Mouse (Mus musculus): ENCODE measurements around the gene Adgrv1. TPM values are rescaled to one million over a fixed set of nuclear protein-coding genes. Genes with fewer than 3 reads are reported as not detected.

The Adgrv1 gene
- polyA plus RNA-seq, 1 experiment from 2014 or later: 43.1 TPM

GRCm38 (mm10) chr13:81550024-81550423 is 82.9 kb downstream of the Adgrv1 start:
- no peaks in the 10 kb centered on the region for H3K27me3 ChIP-seq (ENCODE audit: control insufficient read depth, insufficient read depth, low read length)
- no peaks in the 10 kb centered on the region for H3K4me1 ChIP-seq (ENCODE audit: control insufficient read depth, insufficient read depth, low read length)
- H3K4me3 ChIP-seq (ENCODE audit: low read depth, low read length): no peak overlapping the region
- 90% methylated on average over 1 of the region's 1 CpGs for WGBS
- H3K9me3 ChIP-seq (ENCODE audit: control insufficient read depth, low read length): no peaks in the 10 kb centered on the region
- H3K4me2 ChIP-seq: no peak overlapping the region
- no peak overlapping the region for H3K9ac ChIP-seq (ENCODE audit: low read length)
- ATAC-seq (ENCODE audit: low FRiP score) (no peak), DNase-seq (ENCODE audit: low spot score, missing footprints) (no peak)
- H3K36me3 ChIP-seq (ENCODE audit: control insufficient read depth, insufficient read depth, low read length): no peaks in the 10 kb centered on the region
- H3K27ac ChIP-seq (ENCODE audit: low read depth, low read length): no peak overlapping the region

GRCm38 (mm10) chr13:81534916-81535315 is 98.0 kb downstream of the Adgrv1 start:
- Histone ChIP-seq H3K27ac (ENCODE audit: low read depth, low read length) (no peak overlapping the region), H3K4me3 (ENCODE audit: low read depth, low read length) (no peak overlapping the region), H3K36me3 (ENCODE audit: control insufficient read depth, insufficient read depth, low read length) (peaks cover 3% of the 10 kb centered on the region; the same call in 1 of the 2 replicates), H3K9ac (ENCODE audit: low read length) (no peak overlapping the region), H3K4me1 (ENCODE audit: control insufficient read depth, insufficient read depth, low read length) (no peaks in the 10 kb centered on the region), H3K4me2 (no peak overlapping the region), H3K9me3 (ENCODE audit: control insufficient read depth, low read length) (no peaks in the 10 kb centered on the region), H3K27me3 (ENCODE audit: control insufficient read depth, insufficient read depth, low read length) (no peaks in the 10 kb centered on the region)
- DNase-seq (ENCODE audit: low spot score, missing footprints): no peak
- ATAC-seq (ENCODE audit: low FRiP score): no peak
- WGBS: 91% methylated on average over 2 of the region's 2 CpGs

- ATAC-seq (ENCODE audit: low FRiP score): peak; percentile 61; the same call in 1 of the 2 replicates
- no peak for DNase-seq (ENCODE audit: low spot score, missing footprints)
Measured at GRCm38 (mm10) chr13:81526687-81527086, 106.3 kb downstream of the Adgrv1 start.

GRCm38 (mm10) chr13:81510142-81510541 is 122.8 kb downstream of the Adgrv1 start:
- no peak overlapping the region for H3K9ac ChIP-seq (ENCODE audit: low read length)
- no peaks in the 10 kb centered on the region for H3K27me3 ChIP-seq (ENCODE audit: control insufficient read depth, insufficient read depth, low read length)
- ATAC-seq (ENCODE audit: low FRiP score) (no peak), DNase-seq (ENCODE audit: low spot score, missing footprints) (no peak)
- H3K36me3 ChIP-seq (ENCODE audit: control insufficient read depth, insufficient read depth, low read length): peaks cover 3% of the 10 kb centered on the region; the same call in 1 of the 2 replicates
- H3K27ac ChIP-seq (ENCODE audit: low read depth, low read length): no peak overlapping the region
- WGBS: 90% methylated on average over 7 of the region's 7 CpGs
- no peaks in the 10 kb centered on the region for H3K9me3 ChIP-seq (ENCODE audit: control insufficient read depth, low read length)
- no peak overlapping the region for H3K4me3 ChIP-seq (ENCODE audit: low read depth, low read length)
- no peak overlapping the region for H3K4me2 ChIP-seq
- no peaks in the 10 kb centered on the region for H3K4me1 ChIP-seq (ENCODE audit: control insufficient read depth, insufficient read depth, low read length)

More at GRCm38 (mm10) chr13:81526687-81527086, 106.3 kb downstream of the Adgrv1 start:
- H3K4me1 ChIP-seq (ENCODE audit: control insufficient read depth, insufficient read depth, low read length): no peaks in the 10 kb centered on the region
- H3K9ac ChIP-seq (ENCODE audit: low read length): no peak overlapping the region
- H3K27me3 ChIP-seq (ENCODE audit: control insufficient read depth, insufficient read depth, low read length): no peaks in the 10 kb centered on the region
- H3K36me3 ChIP-seq (ENCODE audit: control insufficient read depth, insufficient read depth, low read length): 0 out of 2 replicates have a peak, but pooled peaks cover 2% of the 10 kb centered on the region
- no peak overlapping the region for H3K4me3 ChIP-seq (ENCODE audit: low read depth, low read length)
- 59% methylated on average over 4 of the region's 4 CpGs for WGBS
- no peak overlapping the region for H3K27ac ChIP-seq (ENCODE audit: low read depth, low read length)
- no peaks in the 10 kb centered on the region for H3K9me3 ChIP-seq (ENCODE audit: control insufficient read depth, low read length)
- H3K4me2 ChIP-seq: no peak overlapping the region

GRCm38 (mm10) chr13:81497035-81497434 is 135.9 kb downstream of the Adgrv1 start:
- H3K36me3 ChIP-seq (ENCODE audit: control insufficient read depth, insufficient read depth, low read length): peaks cover 5% of the 10 kb centered on the region; the same call in 1 of the 2 replicates
- 79% methylated on average over 3 of the region's 3 CpGs for WGBS

GRCm38 (mm10) chr13:81491971-81492370 is 141.0 kb downstream of the Adgrv1 start:
- 0 out of 2 replicates have a peak, but pooled peaks cover 2% of the 10 kb centered on the region for H3K36me3 ChIP-seq (ENCODE audit: control insufficient read depth, insufficient read depth, low read length)
- DNase-seq (ENCODE audit: low spot score, missing footprints) (no peak), ATAC-seq (ENCODE audit: low FRiP score) (no peak)
- no peaks in the 10 kb centered on the region for H3K27me3 ChIP-seq (ENCODE audit: control insufficient read depth, insufficient read depth, low read length)
- no peaks in the 10 kb centered on the region for H3K4me1 ChIP-seq (ENCODE audit: control insufficient read depth, insufficient read depth, low read length)
- no peak overlapping the region for H3K9ac ChIP-seq (ENCODE audit: low read length)
- WGBS: 93% methylated on average over 7 of the region's 7 CpGs
- no peaks in the 10 kb centered on the region for H3K9me3 ChIP-seq (ENCODE audit: control insufficient read depth, low read length)
- no peak overlapping the region for H3K4me2 ChIP-seq
- H3K4me3 ChIP-seq (ENCODE audit: low read depth, low read length): no peak overlapping the region
- no peak overlapping the region for H3K27ac ChIP-seq (ENCODE audit: low read depth, low read length)

More at GRCm38 (mm10) chr13:81497035-81497434, 135.9 kb downstream of the Adgrv1 start:
- ATAC-seq (ENCODE audit: low FRiP score) (no peak), DNase-seq (ENCODE audit: low spot score, missing footprints) (no peak)
- Histone ChIP-seq H3K9ac (ENCODE audit: low read length) (no peak overlapping the region), H3K27ac (ENCODE audit: low read depth, low read length) (no peak overlapping the region), H3K27me3 (ENCODE audit: control insufficient read depth, insufficient read depth, low read length) (no peaks in the 10 kb centered on the region), H3K4me3 (ENCODE audit: low read depth, low read length) (no peak overlapping the region), H3K9me3 (ENCODE audit: control insufficient read depth, low read length) (no peaks in the 10 kb centered on the region), H3K4me2 (no peak overlapping the region), H3K4me1 (ENCODE audit: control insufficient read depth, insufficient read depth, low read length) (no peaks in the 10 kb centered on the region)

GRCm38 (mm10) chr13:81486980-81487379 is 146.0 kb downstream of the Adgrv1 start:
- H3K27me3 ChIP-seq (ENCODE audit: control insufficient read depth, insufficient read depth, low read length): no peaks in the 10 kb centered on the region
- no peaks in the 10 kb centered on the region for H3K36me3 ChIP-seq (ENCODE audit: control insufficient read depth, insufficient read depth, low read length)
- no peak overlapping the region for H3K4me3 ChIP-seq (ENCODE audit: low read depth, low read length)
- DNase-seq (ENCODE audit: low spot score, missing footprints) (no peak), ATAC-seq (ENCODE audit: low FRiP score) (no peak)
- no peak overlapping the region for H3K9ac ChIP-seq (ENCODE audit: low read length)
- no peaks in the 10 kb centered on the region for H3K4me1 ChIP-seq (ENCODE audit: control insufficient read depth, insufficient read depth, low read length)
- no peaks in the 10 kb centered on the region for H3K9me3 ChIP-seq (ENCODE audit: control insufficient read depth, low read length)
- H3K4me2 ChIP-seq: no peak overlapping the region
- no peak overlapping the region for H3K27ac ChIP-seq (ENCODE audit: low read depth, low read length)

- no peak overlapping the region for H3K4me3 ChIP-seq (ENCODE audit: low read depth, low read length)
- no peaks in the 10 kb centered on the region for H3K27me3 ChIP-seq (ENCODE audit: control insufficient read depth, insufficient read depth, low read length)
- H3K27ac ChIP-seq (ENCODE audit: low read depth, low read length): no peak overlapping the region
- peaks cover 4% of the 10 kb centered on the region; the same call in 1 of the 2 replicates for H3K36me3 ChIP-seq (ENCODE audit: control insufficient read depth, insufficient read depth, low read length)
- DNase-seq (ENCODE audit: low spot score, missing footprints) (no peak), ATAC-seq (ENCODE audit: low FRiP score) (no peak)
- no peak overlapping the region for H3K9ac ChIP-seq (ENCODE audit: low read length)
- H3K9me3 ChIP-seq (ENCODE audit: control insufficient read depth, low read length): no peaks in the 10 kb centered on the region
- H3K4me2 ChIP-seq: no peak overlapping the region
- no peaks in the 10 kb centered on the region for H3K4me1 ChIP-seq (ENCODE audit: control insufficient read depth, insufficient read depth, low read length)
Measured at GRCm38 (mm10) chr13:81473750-81474149, 159.2 kb downstream of the Adgrv1 start.

- Histone ChIP-seq H3K27me3 (ENCODE audit: control insufficient read depth, insufficient read depth, low read length) (no peaks in the 10 kb centered on the region), H3K9ac (ENCODE audit: low read length) (no peak overlapping the region), H3K4me3 (ENCODE audit: low read depth, low read length) (no peak overlapping the region), H3K36me3 (ENCODE audit: control insufficient read depth, insufficient read depth, low read length) (peaks cover 3% of the 10 kb centered on the region), H3K4me2 (no peak overlapping the region), H3K9me3 (ENCODE audit: control insufficient read depth, low read length) (no peaks in the 10 kb centered on the region), H3K27ac (ENCODE audit: low read depth, low read length) (no peak overlapping the region), H3K4me1 (ENCODE audit: control insufficient read depth, insufficient read depth, low read length) (no peaks in the 10 kb centered on the region)
- DNase-seq (ENCODE audit: low spot score, missing footprints) (no peak), ATAC-seq (ENCODE audit: low FRiP score) (no peak)
- WGBS: 91% methylated on average over 4 of the region's 4 CpGs
Measured at GRCm38 (mm10) chr13:81466661-81467060, 166.3 kb downstream of the Adgrv1 start.

All from midbrain, embryonic 11.5 days (tissue).